Mouse (Mus musculus) ES-Bruce4 (cell line): ENCODE measurements at regions not wholly inside any gene's neighbourhood (a gene's known extent, or its start where the extent isn't known, plus 50 kb on each side); places are given as distances from the start of the nearest gene placed in this dataset.

Source experiments
- CTCF ChIP-seq: IDR thresholded peaks from one replicate; pipeline ENCODE4 v1.8.1; 2011; ENCODE audit warnings: low read depth, low read length
- EP300 ChIP-seq: IDR thresholded peaks from 2 replicates; pipeline ENCODE4 v1.6.1; 2011; ENCODE audit warnings: low read depth, low read length; ENCODE audit not compliant: insufficient read depth

GRCm38 (mm10) chr4:54331588-54332211 lies 505.9 kb downstream of the Tmem38b start:
- TF ChIP-seq CTCF (no peak), EP300 (no peak)
